Mouse (Mus musculus) monocyte, adult 2 months (primary cell): ENCODE measurements around the gene Dgkz.

Experiments
- DNase-seq, 2 experiments: peaks; one replicate each; pipeline ENCODE4 v3.0.0; 2022; ENCODE audit warnings: low spot score in 2 of 2, low read depth in 1 of 2

Dgkz gene

GRCm38 (mm10) chr2:91961901-91962761, 13.5 kb downstream of the Dgkz start:
- DNase-seq, result no peak

GRCm38 (mm10) chr2:91960459-91960858, 15.2 kb downstream of the Dgkz start:
- no peak for DNase-seq

GRCm38 (mm10) chr2:91959544-91960410, 15.9 kb downstream of the Dgkz start:
- no peak for DNase-seq

GRCm38 (mm10) chr2:91958701-91959457, 16.8 kb downstream of the Dgkz start:
- DNase-seq, result no peak

GRCm38 (mm10) chr2:91958049-91958448, 17.6 kb downstream of the Dgkz start:
- no peak for DNase-seq

GRCm38 (mm10) chr2:91957096-91957495, 18.6 kb downstream of the Dgkz start:
- no peak for DNase-seq

GRCm38 (mm10) chr2:91955875-91956274, 19.8 kb downstream of the Dgkz start:
- no peak for DNase-seq

GRCm38 (mm10) chr2:91955121-91955591, 20.5 kb downstream of the Dgkz start:
- no peak for DNase-seq

- no peak for DNase-seq
Observed at GRCm38 (mm10) chr2:91953825-91954224, 21.8 kb downstream of the Dgkz start.

GRCm38 (mm10) chr2:91950275-91951085, 25.2 kb downstream of the Dgkz start:
- DNase-seq, result no peak

- DNase-seq, result peak in 1 of 2 experiments; percentile 28
Observed at GRCm38 (mm10) chr2:91949411-91950274, 26.0 kb downstream of the Dgkz start.

- no peak for DNase-seq
Observed at GRCm38 (mm10) chr2:91948792-91949241, 26.8 kb downstream of the Dgkz start.

GRCm38 (mm10) chr2:91948151-91948509, 27.5 kb downstream of the Dgkz start:
- peak in 1 of 2 experiments; percentile 23 for DNase-seq

GRCm38 (mm10) chr2:91947397-91948150, 28.1 kb downstream of the Dgkz start:
- DNase-seq, result peak; percentile 67 to 74

- DNase-seq, result no peak
Observed at GRCm38 (mm10) chr2:91946836-91947235, 28.8 kb downstream of the Dgkz start.

- DNase-seq, result no peak
Observed at GRCm38 (mm10) chr2:91945483-91945882, 30.2 kb downstream of the Dgkz start, which contains the start of gene Gm9821. Gm9821 (plus strand) TSS chr2:91945703.

GRCm38 (mm10) chr2:91944170-91944950, 31.3 kb downstream of the Dgkz start:
- peak in 1 of 2 experiments; percentile 66 for DNase-seq

GRCm38 (mm10) chr2:91942356-91942755, 33.3 kb downstream of the Dgkz start:
- DNase-seq, result no peak
